Mouse (Mus musculus): ENCODE data around the gene Nhlrc2. TPM values are rescaled to one million over a fixed set of nuclear protein-coding genes. Genes with fewer than 3 reads are reported as not detected.

Gene Nhlrc2
- 21.7 TPM for total RNA-seq (2023)

GRCm38 (mm10) chr19:56548230-56549032 lies at the start of gene Nhlrc2:
TSS of gene Nhlrc2 (plus strand) at chr19:56548261.

GRCm38 (mm10) chr19:56547456-56548229 lies 418 bp upstream of the Nhlrc2 start, which contains the start of gene Dclre1a:
TSS of gene Dclre1a (minus strand) at chr19:56548222.

Other genes with a start within 250 kb of the Nhlrc2 start
- 0.12 TPM for gene Nrap, start 158.2 kb upstream of the Nhlrc2 start, total RNA-seq (2023)
- gene Casp7, start 151.1 kb upstream of the Nhlrc2 start, total RNA-seq (2023) = 10.4 TPM
- 1.2 TPM for gene Plekhs1, start 86.6 kb upstream of the Nhlrc2 start, total RNA-seq (2023)
- 10.4 TPM for gene Dclre1a, start within 50 bp of the Nhlrc2 start, total RNA-seq (2023)
- 0.38 TPM for gene Adrb1, start 173.9 kb downstream of the Nhlrc2 start, total RNA-seq (2023)